Mouse (Mus musculus): ENCODE measurements around the gene Enpp5. TPM values are rescaled to one million over a fixed set of nuclear protein-coding genes. Genes with fewer than 3 reads are reported as not detected.

The Enpp5 gene
- polyA plus RNA-seq (2014; fragmentation: Nextera tagmentation; extraction: Ambion mirVana), result 17.8 and 18.5 TPM in 2 replicates

- peak within 1 kb of the TSS; percentile 51 for H3K9ac ChIP-seq (ENCODE audit: low read length)
- peak; percentile 97 for ATAC-seq (replicated peaks; ENCODE audit: low FRiP score, low TSS enrichment, low read depth)
- H3K4me1 ChIP-seq (replicated peaks; ENCODE audit: control insufficient read depth, insufficient read depth, low read length), result no peaks in the 10 kb centered on the region
- peak within 1 kb of the TSS; percentile 63 for H3K4me2 ChIP-seq (ENCODE audit: low read length)
- no peaks in the 10 kb centered on the region for H3K9me3 ChIP-seq (ENCODE audit: control insufficient read depth, low read length)
- no peaks in the 10 kb centered on the region for H3K27me3 ChIP-seq (replicated peaks; ENCODE audit: control insufficient read depth, insufficient read depth, low read length)
- H3K36me3 ChIP-seq (ENCODE audit: control insufficient read depth, insufficient read depth, low read length), result no peaks in the 10 kb centered on the region
- peak within 1 kb of the TSS; percentile 73 for H3K27ac ChIP-seq (ENCODE audit: low read depth)
- DNase-seq (ENCODE audit: low spot score), result peak; percentile 86
- H3K4me3 ChIP-seq (ENCODE audit: low read depth, low read length), result peak within 1 kb of the TSS; percentile 59
- 1% methylated on average over 31 of the region's 31 CpGs for WGBS
Measured at GRCm38 (mm10) chr17:44078631-44079350, at the start of gene Enpp5. Gene Enpp5, plus strand, starts transcription at chr17:44078813.

GRCm38 (mm10) chr17:44029616-44030015 lies 49.0 kb upstream of the Enpp5 start:
- Histone ChIP-seq H3K4me3 (ENCODE audit: low read depth, low read length) (no peak overlapping the region), H3K9ac (ENCODE audit: low read length) (no peak overlapping the region), H3K36me3 (ENCODE audit: control insufficient read depth, insufficient read depth, low read length) (no peaks in the 10 kb centered on the region), H3K27me3 (replicated peaks; ENCODE audit: control insufficient read depth, insufficient read depth, low read length) (no peaks in the 10 kb centered on the region), H3K9me3 (ENCODE audit: control insufficient read depth, low read length) (no peaks in the 10 kb centered on the region), H3K27ac (ENCODE audit: low read depth) (no peak overlapping the region), H3K4me1 (replicated peaks; ENCODE audit: control insufficient read depth, insufficient read depth, low read length) (no peaks in the 10 kb centered on the region; the same call in 1 of the 2 replicates), H3K4me2 (ENCODE audit: low read length) (no peak overlapping the region)
- 61% methylated on average over 5 of the region's 5 CpGs for WGBS
- DNase-seq (ENCODE audit: low spot score) (no peak), ATAC-seq (replicated peaks; ENCODE audit: low FRiP score, low TSS enrichment, low read depth) (no peak)

DNA sequence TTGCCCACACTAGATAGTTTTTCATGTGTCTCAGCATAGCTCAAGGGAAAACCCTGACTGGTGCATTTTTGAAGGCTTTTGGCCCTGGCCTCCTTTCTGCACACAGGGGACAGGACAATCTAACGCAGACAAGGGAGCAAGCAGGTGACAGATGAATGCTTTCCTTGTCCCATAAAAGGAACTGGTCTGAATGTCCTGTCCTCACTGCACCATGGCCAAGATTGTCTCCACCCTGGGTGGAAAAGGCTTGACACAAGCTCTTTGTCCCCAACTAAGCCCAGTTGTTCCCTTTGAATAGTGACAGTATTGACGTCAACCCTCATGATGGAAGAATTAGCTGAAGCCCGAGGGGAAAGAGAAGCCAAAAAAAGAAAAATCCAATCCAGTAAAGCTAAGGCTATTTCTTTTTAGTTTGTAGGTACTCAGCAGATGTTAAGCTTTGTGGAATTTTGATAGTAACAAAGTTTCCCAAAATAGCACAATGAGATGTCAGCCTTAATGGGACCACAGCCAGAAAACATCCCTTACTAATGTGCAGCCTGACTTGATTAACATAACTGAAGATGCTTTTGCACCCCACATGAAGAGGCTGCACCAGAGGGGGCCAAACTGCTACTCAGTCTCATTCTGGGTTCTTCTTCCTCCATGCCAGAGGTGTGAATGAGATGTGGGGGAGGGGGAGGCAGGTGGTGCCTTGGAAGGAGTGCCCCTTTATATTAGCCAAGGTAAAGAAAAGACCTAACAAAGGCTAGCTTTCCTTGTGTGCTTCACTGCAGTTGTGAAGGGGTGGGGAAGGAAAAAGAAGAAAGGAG lies 47.6 kb upstream of the Enpp5 start:
- DNase-seq (ENCODE audit: low spot score) (no peak), ATAC-seq (replicated peaks; ENCODE audit: low FRiP score, low TSS enrichment, low read depth) (no peak)
- H3K4me2 ChIP-seq (ENCODE audit: low read length), result no peak overlapping the region
- no peak overlapping the region for H3K27ac ChIP-seq (ENCODE audit: low read depth)
- no peaks in the 10 kb centered on the region for H3K27me3 ChIP-seq (replicated peaks; ENCODE audit: control insufficient read depth, insufficient read depth, low read length)
- no peak overlapping the region for H3K4me3 ChIP-seq (ENCODE audit: low read depth, low read length)
- no peak overlapping the region for H3K9ac ChIP-seq (ENCODE audit: low read length)
- no peaks in the 10 kb centered on the region; the same call in 1 of the 2 replicates for H3K4me1 ChIP-seq (replicated peaks; ENCODE audit: control insufficient read depth, insufficient read depth, low read length)
- H3K9me3 ChIP-seq (ENCODE audit: control insufficient read depth, low read length), result no peaks in the 10 kb centered on the region
- WGBS, result 55% methylated on average over 3 of the region's 3 CpGs
- no peaks in the 10 kb centered on the region for H3K36me3 ChIP-seq (ENCODE audit: control insufficient read depth, insufficient read depth, low read length)

- Histone ChIP-seq H3K4me1 (replicated peaks; ENCODE audit: control insufficient read depth, insufficient read depth, low read length) (no peaks in the 10 kb centered on the region), H3K27me3 (replicated peaks; ENCODE audit: control insufficient read depth, insufficient read depth, low read length) (no peaks in the 10 kb centered on the region), H3K36me3 (ENCODE audit: control insufficient read depth, insufficient read depth, low read length) (no peaks in the 10 kb centered on the region), H3K9ac (ENCODE audit: low read length) (no peak overlapping the region), H3K27ac (ENCODE audit: low read depth) (no peak overlapping the region), H3K4me3 (ENCODE audit: low read depth, low read length) (no peak overlapping the region), H3K4me2 (ENCODE audit: low read length) (no peak overlapping the region), H3K9me3 (ENCODE audit: control insufficient read depth, low read length) (no peaks in the 10 kb centered on the region)
- ATAC-seq (replicated peaks; ENCODE audit: low FRiP score, low TSS enrichment, low read depth), result no peak
- no peak for DNase-seq (ENCODE audit: low spot score)
- 92% methylated on average over 1 of the region's 1 CpGs for WGBS
Measured at GRCm38 (mm10) chr17:44035005-44035404, 43.6 kb upstream of the Enpp5 start.

GRCm38 (mm10) chr17:44038656-44039055 lies 40.0 kb upstream of the Enpp5 start:
- Histone ChIP-seq H3K27ac (ENCODE audit: low read depth) (no peak overlapping the region), H3K9ac (ENCODE audit: low read length) (no peak overlapping the region), H3K9me3 (ENCODE audit: control insufficient read depth, low read length) (no peaks in the 10 kb centered on the region), H3K27me3 (replicated peaks; ENCODE audit: control insufficient read depth, insufficient read depth, low read length) (no peaks in the 10 kb centered on the region), H3K4me2 (ENCODE audit: low read length) (no peak overlapping the region), H3K4me1 (replicated peaks; ENCODE audit: control insufficient read depth, insufficient read depth, low read length) (no peaks in the 10 kb centered on the region), H3K4me3 (ENCODE audit: low read depth, low read length) (no peak overlapping the region), H3K36me3 (ENCODE audit: control insufficient read depth, insufficient read depth, low read length) (no peaks in the 10 kb centered on the region)
- 66% methylated on average over 9 of the region's 9 CpGs for WGBS
- no peak for DNase-seq (ENCODE audit: low spot score)
- no peak for ATAC-seq (replicated peaks; ENCODE audit: low FRiP score, low TSS enrichment, low read depth)

GRCm38 (mm10) chr17:44040449-44040848 lies 38.2 kb upstream of the Enpp5 start:
- no peak for DNase-seq (ENCODE audit: low spot score)
- no peaks in the 10 kb centered on the region for H3K36me3 ChIP-seq (ENCODE audit: control insufficient read depth, insufficient read depth, low read length)
- H3K27me3 ChIP-seq (replicated peaks; ENCODE audit: control insufficient read depth, insufficient read depth, low read length), result no peaks in the 10 kb centered on the region
- H3K27ac ChIP-seq (ENCODE audit: low read depth), result no peak overlapping the region
- no peaks in the 10 kb centered on the region for H3K4me1 ChIP-seq (replicated peaks; ENCODE audit: control insufficient read depth, insufficient read depth, low read length)
- no peak overlapping the region for H3K9ac ChIP-seq (ENCODE audit: low read length)
- no peak; the same call in 1 of the 2 replicates for ATAC-seq (replicated peaks; ENCODE audit: low FRiP score, low TSS enrichment, low read depth)
- H3K9me3 ChIP-seq (ENCODE audit: control insufficient read depth, low read length), result no peaks in the 10 kb centered on the region
- no peak overlapping the region for H3K4me3 ChIP-seq (ENCODE audit: low read depth, low read length)
- WGBS, result 72% methylated on average over 2 of the region's 2 CpGs
- H3K4me2 ChIP-seq (ENCODE audit: low read length), result no peak overlapping the region

DNA sequence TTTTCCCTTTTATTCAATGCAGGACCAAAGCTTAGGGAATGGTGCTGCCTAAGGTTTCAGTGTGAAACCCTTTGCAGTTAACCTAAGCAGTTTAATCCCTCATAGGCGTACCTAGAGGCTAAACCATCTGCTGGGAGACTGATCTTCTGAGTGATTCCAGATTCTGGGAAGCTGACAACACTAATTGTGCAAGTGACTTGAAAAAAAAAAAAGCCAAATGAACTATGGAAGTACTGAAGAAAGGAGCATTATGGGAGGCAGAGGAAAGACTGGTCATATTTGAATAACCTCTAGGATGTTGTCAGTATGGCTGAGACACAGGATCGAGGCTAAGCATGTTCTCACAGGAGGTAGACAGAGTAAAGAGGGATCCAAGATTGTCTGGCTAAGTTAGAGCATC lies 36.3 kb upstream of the Enpp5 start:
- Histone ChIP-seq H3K9ac (ENCODE audit: low read length) (no peak overlapping the region), H3K27me3 (replicated peaks; ENCODE audit: control insufficient read depth, insufficient read depth, low read length) (no peaks in the 10 kb centered on the region), H3K4me2 (ENCODE audit: low read length) (no peak overlapping the region), H3K4me1 (replicated peaks; ENCODE audit: control insufficient read depth, insufficient read depth, low read length) (no peaks in the 10 kb centered on the region), H3K36me3 (ENCODE audit: control insufficient read depth, insufficient read depth, low read length) (no peaks in the 10 kb centered on the region), H3K27ac (ENCODE audit: low read depth) (no peak overlapping the region), H3K4me3 (ENCODE audit: low read depth, low read length) (no peak overlapping the region), H3K9me3 (ENCODE audit: control insufficient read depth, low read length) (no peaks in the 10 kb centered on the region)
- 69% methylated on average over 2 of the region's 2 CpGs for WGBS
- ATAC-seq (replicated peaks; ENCODE audit: low FRiP score, low TSS enrichment, low read depth), result no peak
- no peak for DNase-seq (ENCODE audit: low spot score)

GRCm38 (mm10) chr17:44042861-44043260 lies 35.8 kb upstream of the Enpp5 start:
- ATAC-seq (replicated peaks; ENCODE audit: low FRiP score, low TSS enrichment, low read depth) (no peak), DNase-seq (ENCODE audit: low spot score) (no peak)
- no peaks in the 10 kb centered on the region for H3K9me3 ChIP-seq (ENCODE audit: control insufficient read depth, low read length)
- H3K4me2 ChIP-seq (ENCODE audit: low read length), result no peak overlapping the region
- WGBS, result 83% methylated on average over 8 of the region's 8 CpGs
- no peaks in the 10 kb centered on the region for H3K27me3 ChIP-seq (replicated peaks; ENCODE audit: control insufficient read depth, insufficient read depth, low read length)
- H3K9ac ChIP-seq (ENCODE audit: low read length), result no peak overlapping the region
- no peaks in the 10 kb centered on the region for H3K4me1 ChIP-seq (replicated peaks; ENCODE audit: control insufficient read depth, insufficient read depth, low read length)
- H3K4me3 ChIP-seq (ENCODE audit: low read depth, low read length), result no peak overlapping the region
- no peaks in the 10 kb centered on the region for H3K36me3 ChIP-seq (ENCODE audit: control insufficient read depth, insufficient read depth, low read length)
- no peak overlapping the region for H3K27ac ChIP-seq (ENCODE audit: low read depth)
